Mouse (Mus musculus) forebrain, embryonic 11.5 days (tissue): ENCODE measurements at regions not wholly inside any gene's neighbourhood (a gene's known extent, or its start where the extent isn't known, plus 50 kb on each side); places are given as distances from the start of the nearest gene placed in this dataset.

Experiments used
- ATAC-seq: fragments of 200-750 bp; cut with Nextera tagmentation; replicated peaks from 2 replicates; pipeline ENCODE4 v1.8.0; 2017; ENCODE audit warnings: moderate TSS enrichment; ENCODE audit not compliant: low FRiP score
- DNase-seq: peaks from one replicate; pipeline ENCODE4 v3.0.0-alpha.2; 2017; ENCODE audit warnings: low spot score
- H3K27ac ChIP-seq: fragments of 300-500 bp; sonication (generic); 2 replicates; pipeline ENCODE4 v1.5.1; 2014; ENCODE audit warnings: low read depth, low read length
- H3K27me3 ChIP-seq: fragments of 300-500 bp; sonication (generic); 2 replicates; pipeline ENCODE4 v1.6.1; 2014; ENCODE audit warnings: mild to moderate bottlenecking, low read length, mixed read lengths; ENCODE audit not compliant: control insufficient read depth, insufficient read depth
- H3K36me3 ChIP-seq: fragments of 300-500 bp; sonication (generic); 2 replicates; pipeline ENCODE4 v1.6.1; 2014; ENCODE audit warnings: mild to moderate bottlenecking, low read length, moderate library complexity, mixed read lengths; ENCODE audit not compliant: control insufficient read depth, insufficient read depth
- H3K4me1 ChIP-seq: fragments of 300-500 bp; sonication (generic); replicated peaks from 2 replicates; pipeline ENCODE4 v1.6.1; 2014; ENCODE audit warnings: low read length, mixed read lengths; ENCODE audit not compliant: control insufficient read depth, insufficient read depth
- H3K4me2 ChIP-seq: fragments of 300-500 bp; sonication (generic); 2 replicates; pipeline ENCODE4 v1.6.1; 2014; ENCODE audit warnings: low read depth, mild to moderate bottlenecking, low read length, moderate library complexity, mixed read lengths; ENCODE audit not compliant: severe bottlenecking
- H3K4me3 ChIP-seq: fragments of 300-500 bp; sonication (generic); 2 replicates; pipeline ENCODE4 v1.5.1; 2014; ENCODE audit warnings: low read depth, low read length
- H3K9ac ChIP-seq: fragments of 300-500 bp; sonication (generic); 2 replicates; pipeline ENCODE4 v1.6.1; 2014; ENCODE audit warnings: low read length
- H3K9me3 ChIP-seq: fragments of 300-500 bp; sonication (generic); 2 replicates; pipeline ENCODE4 v1.6.1; 2016; ENCODE audit warnings: low read length, mixed read lengths; ENCODE audit not compliant: control insufficient read depth
- WGBS: fragments of 180-500 bp; shearing (Covaris S2); extraction: QIAGEN DNeasy Blood & Tissue Kit; methylation state at CpG from one replicate; pipeline ENCODE4 v1.1.7; 2014; 5-methylcytosine and 5-hydroxymethylcytosine counted together

DNA sequence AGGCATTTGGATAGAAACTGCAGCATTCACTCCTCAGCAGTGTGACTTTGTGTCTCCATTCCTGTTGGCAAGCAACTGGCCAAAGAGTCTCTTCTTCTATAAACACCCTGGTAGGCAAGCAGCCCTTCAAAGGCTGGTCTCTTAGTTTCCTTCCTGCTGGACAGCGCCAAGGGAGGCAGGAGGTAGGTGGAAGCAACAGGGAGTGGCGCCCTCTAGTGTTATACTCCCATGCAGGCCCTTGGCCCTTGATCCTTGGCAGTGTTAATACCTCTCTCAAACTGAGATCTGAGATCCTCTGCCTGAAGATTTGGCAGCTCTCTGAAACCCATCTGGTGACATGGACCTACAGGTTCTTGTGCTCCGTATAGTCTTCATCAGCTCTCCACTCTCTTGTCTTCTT is 51.3 kb upstream of the Opcml start:
- WGBS = 20% methylated on average over 3 of the region's 3 CpGs
- Histone ChIP-seq H3K9me3 (no peaks in the 10 kb centered on the region), H3K4me1 (no peaks in the 10 kb centered on the region), H3K9ac (no peak overlapping the region), H3K4me3 (no peak overlapping the region), H3K27me3 (no peaks in the 10 kb centered on the region), H3K36me3 (no peaks in the 10 kb centered on the region), H3K4me2 (no peak overlapping the region), H3K27ac (no peak overlapping the region)
- ATAC-seq (no peak), DNase-seq (peak; percentile 66)
